Mouse (Mus musculus): ENCODE results near the gene Sept9. TPM values are rescaled to one million over a fixed set of nuclear protein-coding genes. Genes with fewer than 3 reads are reported as not detected.

Gene Sept9
- polyA plus RNA-seq, 1 experiment, result 34.6 TPM

DNA sequence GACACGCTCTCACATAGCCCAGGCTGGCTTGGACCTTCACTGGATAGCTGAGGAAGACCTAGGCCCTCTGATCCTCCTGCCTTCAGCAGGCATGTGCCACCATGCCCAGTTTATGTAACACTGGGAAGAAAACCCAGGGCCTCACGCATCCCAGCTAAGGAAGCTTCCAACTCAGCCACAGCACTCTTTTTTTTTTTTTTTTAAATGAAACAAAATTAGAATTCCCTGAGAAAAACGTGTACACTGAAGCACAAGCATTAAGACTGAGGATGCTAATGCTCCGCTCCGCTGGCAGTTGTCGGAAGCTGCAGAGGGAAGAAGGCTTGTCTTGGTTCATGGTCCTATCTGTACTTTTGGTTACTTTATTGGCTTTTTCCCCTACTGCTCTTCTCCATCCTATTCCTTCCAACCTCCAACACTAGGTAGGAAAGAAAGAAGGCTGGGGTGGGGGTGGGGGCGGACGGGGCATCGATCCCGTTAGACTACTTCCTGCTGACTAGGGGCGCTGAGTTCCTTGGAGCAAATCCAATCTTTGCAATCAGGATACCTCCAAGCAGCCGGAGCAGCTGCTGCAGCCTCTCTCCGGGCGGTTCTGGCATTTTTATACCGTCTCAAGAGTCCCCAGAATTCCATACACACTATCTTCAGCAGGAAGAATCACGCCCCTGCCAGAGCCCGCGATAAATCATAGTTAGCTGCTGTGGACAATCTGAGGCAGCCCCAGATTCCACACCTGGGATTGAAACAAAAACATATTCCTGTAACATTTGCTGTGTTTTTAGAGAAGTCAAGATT, 25.2 kb upstream of the Sept9 start:
- no peak overlapping the region; the same call in 1 of the 2 replicates for H3K4me3 ChIP-seq (ENCODE audit: insufficient read depth, low read length)
- peak; percentile 56; the same call in 1 of the 2 replicates for TF ChIP-seq POLR2A (IDR thresholded peaks at IDR 0.05; ENCODE audit: extremely low read depth, insufficient read depth, low read length)
- TF ChIP-seq CTCF (IDR thresholded peaks at IDR 0.05; ENCODE audit: extremely low read depth, insufficient read depth, low read length), result no peak
- H3K27ac ChIP-seq (ENCODE audit: insufficient read depth, low read length), result peak overlapping the region; percentile 66
- 0 out of 2 replicates have a peak, but pooled peaks cover 4% of the 10 kb centered on the region for H3K4me1 ChIP-seq (ENCODE audit: control insufficient read depth, insufficient read depth, low read length)

DNA sequence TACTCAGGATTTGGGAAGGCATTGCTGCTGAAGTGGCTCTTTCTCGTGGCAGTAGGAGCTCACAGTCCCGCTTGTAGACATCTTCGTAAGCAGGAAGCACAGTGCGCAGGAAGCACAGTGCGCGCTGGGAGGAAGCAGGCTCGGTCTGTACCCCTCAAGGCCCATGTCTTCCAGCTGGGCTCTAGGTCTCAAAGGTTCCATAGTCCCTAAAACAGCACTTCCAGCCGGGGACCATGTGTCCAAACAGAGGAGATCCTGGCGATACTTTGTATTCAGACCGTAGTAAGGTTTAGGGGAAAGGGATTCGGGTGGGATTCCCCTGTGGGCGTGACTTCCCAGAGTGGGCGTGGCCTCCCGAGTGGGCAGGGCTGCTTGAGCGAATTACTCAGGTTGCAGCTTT, 24.5 kb upstream of the Sept9 start:
- H3K27ac ChIP-seq (ENCODE audit: insufficient read depth, low read length), result peak overlapping the region; percentile 66
- no peak for TF ChIP-seq CTCF (IDR thresholded peaks at IDR 0.05; ENCODE audit: extremely low read depth, insufficient read depth, low read length)
- no peak for TF ChIP-seq POLR2A (IDR thresholded peaks at IDR 0.05; ENCODE audit: extremely low read depth, insufficient read depth, low read length)
- H3K4me3 ChIP-seq (ENCODE audit: insufficient read depth, low read length), result no peak overlapping the region; the same call in none of the 2 replicates
- 0 out of 2 replicates have a peak, but pooled peaks cover 3% of the 10 kb centered on the region for H3K4me1 ChIP-seq (ENCODE audit: control insufficient read depth, insufficient read depth, low read length)

DNA sequence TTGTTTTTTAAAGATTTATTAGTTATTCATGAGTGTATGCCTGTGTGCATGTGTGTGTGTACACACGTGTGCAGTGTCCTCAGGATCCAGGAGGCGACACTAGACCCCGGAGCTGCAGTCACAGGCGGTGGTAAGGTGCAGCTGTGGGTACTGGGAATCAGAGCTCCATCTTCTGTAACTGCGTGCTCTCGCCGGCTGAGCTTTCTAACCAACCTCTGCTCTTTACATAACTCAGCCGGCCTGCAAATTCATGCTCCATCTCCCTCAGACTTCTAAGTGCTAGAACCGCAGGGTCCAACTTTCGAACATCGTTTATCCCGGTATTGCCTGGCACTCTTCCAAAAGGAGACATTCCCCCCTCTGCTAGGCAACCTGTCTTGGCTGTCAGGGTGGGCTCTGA, 24.0 kb upstream of the Sept9 start:
- TF ChIP-seq POLR2A (IDR thresholded peaks at IDR 0.05; ENCODE audit: extremely low read depth, insufficient read depth, low read length) (no peak), CTCF (IDR thresholded peaks at IDR 0.05; ENCODE audit: extremely low read depth, insufficient read depth, low read length) (no peak)
- Histone ChIP-seq H3K4me1 (ENCODE audit: control insufficient read depth, insufficient read depth, low read length) (0 out of 2 replicates have a peak, but pooled peaks cover 3% of the 10 kb centered on the region), H3K27ac (ENCODE audit: insufficient read depth, low read length) (peak overlapping the region; percentile 33; the same call in 1 of the 2 replicates), H3K4me3 (ENCODE audit: insufficient read depth, low read length) (no peak overlapping the region)

DNA sequence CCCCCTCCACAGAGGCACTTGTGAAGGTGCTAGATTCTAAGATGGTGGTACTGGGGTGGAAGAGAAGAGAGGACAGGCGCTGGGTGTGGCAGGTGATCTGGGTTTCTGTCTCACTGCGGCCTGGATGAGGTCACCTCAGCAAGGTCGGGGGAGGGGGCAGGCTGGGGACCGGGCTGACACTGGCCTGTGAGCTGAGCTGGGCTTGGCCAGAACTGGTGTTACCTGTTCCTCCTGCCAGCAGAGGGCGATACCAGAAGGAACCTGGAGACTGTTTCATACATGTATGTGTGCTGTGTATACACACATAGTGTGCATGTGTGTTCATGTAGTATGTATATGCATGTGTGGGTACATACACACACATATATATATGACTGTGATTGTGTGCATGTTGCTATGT, 23.2 kb upstream of the Sept9 start:
- H3K27ac ChIP-seq (ENCODE audit: insufficient read depth, low read length), result no peak overlapping the region
- H3K4me3 ChIP-seq (ENCODE audit: insufficient read depth, low read length), result no peak overlapping the region
- TF ChIP-seq CTCF (IDR thresholded peaks at IDR 0.05; ENCODE audit: extremely low read depth, insufficient read depth, low read length), result peak; percentile 40; the same call in 1 of the 2 replicates
- no peak for TF ChIP-seq POLR2A (IDR thresholded peaks at IDR 0.05; ENCODE audit: extremely low read depth, insufficient read depth, low read length)
- 0 out of 2 replicates have a peak, but pooled peaks cover 3% of the 10 kb centered on the region for H3K4me1 ChIP-seq (ENCODE audit: control insufficient read depth, insufficient read depth, low read length)

DNA sequence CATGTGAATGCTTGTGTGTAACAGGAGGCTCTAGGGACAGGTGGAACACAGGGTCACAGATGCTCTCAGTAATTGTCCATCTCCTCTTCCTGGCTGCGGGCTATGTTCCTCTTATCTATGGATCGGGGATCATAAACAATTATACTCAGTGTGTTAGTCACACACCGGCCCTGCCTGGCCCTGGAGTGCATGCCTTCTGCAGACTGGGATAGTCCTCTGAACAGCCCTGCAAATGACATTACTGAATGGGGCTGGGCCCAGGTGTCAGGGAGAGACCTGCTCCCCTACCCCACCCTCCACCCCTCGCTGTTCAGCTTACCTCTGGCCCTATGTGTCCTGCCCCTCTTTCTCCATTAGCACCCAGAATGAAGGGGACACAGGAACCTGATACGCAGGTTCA, 22.6 kb upstream of the Sept9 start:
- TF ChIP-seq POLR2A (IDR thresholded peaks at IDR 0.05; ENCODE audit: extremely low read depth, insufficient read depth, low read length) (no peak), CTCF (IDR thresholded peaks at IDR 0.05; ENCODE audit: extremely low read depth, insufficient read depth, low read length) (no peak)
- Histone ChIP-seq H3K4me3 (ENCODE audit: insufficient read depth, low read length) (no peak overlapping the region), H3K27ac (ENCODE audit: insufficient read depth, low read length) (no peak overlapping the region), H3K4me1 (ENCODE audit: control insufficient read depth, insufficient read depth, low read length) (0 out of 2 replicates have a peak, but pooled peaks cover 3% of the 10 kb centered on the region)

DNA sequence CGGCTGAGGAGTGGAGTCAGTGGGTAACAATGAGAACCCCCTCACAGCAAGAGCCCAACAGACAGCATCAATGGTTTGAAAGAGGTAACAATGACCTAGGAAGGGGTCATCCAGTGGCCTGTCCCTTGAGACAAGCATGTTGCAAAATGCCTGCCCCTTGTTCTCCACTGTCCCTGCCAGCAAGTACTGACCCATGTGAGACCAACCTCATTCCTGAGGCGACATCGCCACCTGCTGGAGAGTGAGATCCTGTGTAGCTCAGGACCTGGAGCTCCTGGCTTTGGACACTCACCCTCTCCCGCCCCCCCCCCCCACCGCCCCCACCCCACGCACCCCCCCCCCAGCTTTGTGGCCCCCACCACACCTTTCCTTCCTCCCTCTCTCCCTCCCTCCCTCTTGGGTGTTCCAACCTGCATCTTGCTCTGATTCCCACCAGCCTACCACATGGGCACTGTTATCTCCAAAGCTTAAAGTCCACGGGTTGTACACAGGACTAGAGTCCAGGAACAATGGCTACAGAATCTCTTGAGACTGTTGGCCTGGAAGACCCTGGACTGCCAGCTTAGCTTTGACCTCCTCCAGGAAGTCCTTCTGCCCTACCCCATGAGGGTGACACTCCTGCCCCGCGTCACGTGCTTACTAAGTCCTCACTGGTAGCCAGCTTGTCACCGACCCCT, 22.0 kb upstream of the Sept9 start:
- Histone ChIP-seq H3K27ac (ENCODE audit: insufficient read depth, low read length) (no peak overlapping the region), H3K4me3 (ENCODE audit: insufficient read depth, low read length) (no peak overlapping the region), H3K4me1 (ENCODE audit: control insufficient read depth, insufficient read depth, low read length) (0 out of 2 replicates have a peak, but pooled peaks cover 3% of the 10 kb centered on the region)
- peak; percentile 97 for TF ChIP-seq CTCF (IDR thresholded peaks at IDR 0.05; ENCODE audit: extremely low read depth, insufficient read depth, low read length)
- no peak for TF ChIP-seq POLR2A (IDR thresholded peaks at IDR 0.05; ENCODE audit: extremely low read depth, insufficient read depth, low read length)

DNA sequence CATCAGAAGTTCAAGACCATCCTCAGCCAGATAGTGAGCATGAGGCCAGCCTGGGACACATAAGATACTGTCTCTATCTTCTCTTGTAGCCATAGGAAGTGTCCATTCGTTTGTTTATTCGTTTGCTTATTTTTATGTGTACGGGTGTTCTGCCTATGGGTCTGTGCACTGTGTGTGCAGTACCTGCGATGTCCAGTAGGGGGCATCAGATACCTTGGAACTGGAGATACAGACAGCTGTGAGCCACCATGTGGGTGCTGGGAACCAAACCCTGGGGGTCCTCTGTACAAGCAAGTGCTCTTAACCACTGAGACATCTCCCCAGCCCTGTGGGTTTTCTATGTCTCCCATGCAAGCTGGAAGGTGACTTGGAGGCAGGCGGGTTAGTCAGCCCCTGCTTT, 19.6 kb upstream of the Sept9 start:
- Histone ChIP-seq H3K27ac (ENCODE audit: insufficient read depth, low read length) (no peak overlapping the region), H3K4me3 (ENCODE audit: insufficient read depth, low read length) (no peak overlapping the region), H3K4me1 (ENCODE audit: control insufficient read depth, insufficient read depth, low read length) (0 out of 2 replicates have a peak, but pooled peaks cover under 1% of the 10 kb centered on the region)
- TF ChIP-seq CTCF (IDR thresholded peaks at IDR 0.05; ENCODE audit: extremely low read depth, insufficient read depth, low read length) (no peak), POLR2A (IDR thresholded peaks at IDR 0.05; ENCODE audit: extremely low read depth, insufficient read depth, low read length) (no peak)

DNA sequence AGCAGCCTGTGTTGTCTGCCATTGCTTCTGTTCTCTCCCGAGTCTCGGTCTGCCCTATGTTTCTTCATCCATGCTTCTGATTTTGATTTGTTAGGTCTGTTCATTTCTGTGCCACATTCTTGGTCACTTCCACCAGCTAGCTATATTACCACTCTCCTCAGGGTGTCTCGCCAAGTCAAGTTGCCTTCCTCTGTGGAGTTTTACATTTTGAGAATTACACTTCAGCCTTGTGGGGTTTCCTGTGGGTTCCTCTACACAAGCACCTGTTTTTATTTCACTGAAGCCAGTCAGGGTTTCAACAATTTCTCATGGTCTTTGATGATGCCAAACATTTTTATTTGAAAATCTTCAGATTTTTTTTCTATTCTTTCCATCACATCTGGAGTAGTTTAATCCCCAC, 16.7 kb upstream of the Sept9 start:
- TF ChIP-seq CTCF (IDR thresholded peaks at IDR 0.05; ENCODE audit: extremely low read depth, insufficient read depth, low read length), result no peak
- TF ChIP-seq POLR2A (IDR thresholded peaks at IDR 0.05; ENCODE audit: extremely low read depth, insufficient read depth, low read length), result no peak
- H3K27ac ChIP-seq (ENCODE audit: insufficient read depth, low read length), result no peak overlapping the region
- no peak overlapping the region for H3K4me3 ChIP-seq (ENCODE audit: insufficient read depth, low read length)
- H3K4me1 ChIP-seq (ENCODE audit: control insufficient read depth, insufficient read depth, low read length), result no peaks in the 10 kb centered on the region

DNA sequence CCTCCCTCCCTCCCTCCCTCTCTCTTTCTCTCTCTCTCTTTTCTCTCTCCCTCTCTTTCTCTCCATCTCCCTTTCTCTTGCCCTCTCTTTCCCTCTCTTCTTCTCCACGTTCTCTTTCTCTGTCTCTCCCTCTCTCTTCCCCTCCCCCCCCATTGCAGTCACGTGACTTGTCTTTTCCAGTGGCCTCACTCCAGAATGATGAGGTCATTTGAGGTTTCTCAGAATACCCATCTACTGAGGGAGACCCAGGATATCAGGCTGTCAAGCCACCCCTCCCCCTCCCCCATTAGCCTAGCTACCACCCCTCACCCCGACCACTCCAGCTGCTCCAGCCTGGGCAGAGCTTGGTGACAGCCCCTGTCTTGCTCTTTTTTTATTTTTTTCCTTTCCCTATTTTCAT, 16.2 kb upstream of the Sept9 start:
- TF ChIP-seq CTCF (IDR thresholded peaks at IDR 0.05; ENCODE audit: extremely low read depth, insufficient read depth, low read length) (no peak), POLR2A (IDR thresholded peaks at IDR 0.05; ENCODE audit: extremely low read depth, insufficient read depth, low read length) (no peak)
- no peaks in the 10 kb centered on the region for H3K4me1 ChIP-seq (ENCODE audit: control insufficient read depth, insufficient read depth, low read length)

More for the DNA sequence above, 16.2 kb upstream of the Sept9 start:
- H3K27ac ChIP-seq (ENCODE audit: insufficient read depth, low read length), result no peak overlapping the region
- no peak overlapping the region for H3K4me3 ChIP-seq (ENCODE audit: insufficient read depth, low read length)

Data from cortical plate, adult 2 months (tissue).